Mouse (Mus musculus) liver, embryonic 14.5 days (tissue): ENCODE measurements around the gene Dgat2. TPM values are rescaled to one million over a fixed set of nuclear protein-coding genes. Genes with fewer than 3 reads are reported as not detected.

Source experiments
- ATAC-seq: fragments of 200-750 bp; cut with Nextera tagmentation; 2 replicates; pipeline ENCODE4 v1.8.0; 2017; ENCODE audit warnings: moderate number of reproducible peaks, mild to moderate bottlenecking, moderate library complexity; ENCODE audit not compliant: insufficient read depth
- DNase-seq, 3 experiments: peaks; one replicate each; pipeline ENCODE4 v3.0.0-alpha.2; 2012 to 2013; ENCODE audit warnings: low read depth in 3 of 3, low spot score in 3 of 3
- H3K27ac ChIP-seq: fragments of 300-500 bp; sonication (generic); 2 replicates; pipeline ENCODE4 v1.5.1; 2014; ENCODE audit warnings: moderate library complexity, mild to moderate bottlenecking, control low read depth, inconsistent platforms
- H3K27me3 ChIP-seq: fragments of 300-500 bp; sonication (generic); 2 replicates; pipeline ENCODE4 v1.6.1; 2014; ENCODE audit warnings: mild to moderate bottlenecking, low read length, moderate library complexity; ENCODE audit not compliant: control insufficient read depth, insufficient read depth
- H3K36me3 ChIP-seq: fragments of 300-500 bp; sonication (generic); replicated peaks from 2 replicates; pipeline ENCODE4 v1.6.1; 2014; ENCODE audit warnings: low read depth; ENCODE audit not compliant: control insufficient read depth, insufficient read depth
- H3K4me1 ChIP-seq, 2 experiments: fragments of 200-500 bp in 1 of 2; fragments of 300-500 bp in 1 of 2; sonication (generic) in 1 of 2; replicated peaks; 2 replicates each; pipeline ENCODE4 v1.6.1; 2012 to 2014; ENCODE audit warnings: antibody characterized with exemption in 1 of 2, inconsistent platforms in 1 of 2, low read length in 1 of 2; ENCODE audit not compliant: control insufficient read depth in 2 of 2, insufficient read depth in 2 of 2
- H3K4me2 ChIP-seq: fragments of 300-500 bp; sonication (generic); 2 replicates; pipeline ENCODE4 v1.6.1; 2014; ENCODE audit warnings: low read depth, mild to moderate bottlenecking, control low read depth, moderate library complexity
- H3K4me3 ChIP-seq, 2 experiments: fragments of 200-500 bp in 1 of 2; fragments of 300-500 bp in 1 of 2; sonication (generic) in 1 of 2; 2 replicates each; pipeline ENCODE4 v1.5.1; 2012 to 2014; ENCODE audit warnings: low read depth in 2 of 2, low read length in 2 of 2, mild to moderate bottlenecking in 2 of 2, control low read depth in 1 of 2, inconsistent platforms in 1 of 2, moderate library complexity in 1 of 2; ENCODE audit not compliant: insufficient read depth in 1 of 2
- H3K9ac ChIP-seq: fragments of 300-500 bp; sonication (generic); replicated peaks from 2 replicates; pipeline ENCODE4 v1.6.1; 2014; ENCODE audit warnings: mild to moderate bottlenecking, control low read depth, moderate library complexity
- H3K9me3 ChIP-seq: fragments of 300-500 bp; sonication (generic); 2 replicates; pipeline ENCODE4 v1.6.1; 2016; ENCODE audit warnings: low read length, mixed read lengths; ENCODE audit not compliant: control insufficient read depth
- CTCF ChIP-seq: IDR thresholded peaks from 2 replicates; pipeline ENCODE4 v1.5.1; 2016; ENCODE audit warnings: antibody characterized with exemption, low read depth, control low read depth
- EP300 ChIP-seq: IDR thresholded peaks from 2 replicates; pipeline ENCODE4 v1.6.1; 2016; ENCODE audit warnings: antibody characterized with exemption, low read depth
- WGBS: fragments of 180-500 bp; shearing (Covaris S2); extraction: QIAGEN DNeasy Blood & Tissue Kit; methylation state at CpG from one replicate; pipeline ENCODE4 v1.1.7; 2014; ENCODE audit not compliant: insufficient replicate concordance; 5-methylcytosine and 5-hydroxymethylcytosine counted together
- polyA plus RNA-seq, 2 experiments: library from polyadenylated mRNA; depleted of rRNA in 1 of 2; stranded (reverse) in 1 of 2; unstranded in 1 of 2; fragments of >200 nt; fragmentation: Nextera tagmentation in 1 of 2; extraction: Ambion mirVana in 1 of 2; gene quantifications; 2 replicates each; pipeline versions ENCODE4 v1.2.1 to v1.2.3; 2012 to 2014

The Dgat2 gene
- polyA plus RNA-seq, 2 experiments, result 44.0 to 66.8 TPM

DNA sequence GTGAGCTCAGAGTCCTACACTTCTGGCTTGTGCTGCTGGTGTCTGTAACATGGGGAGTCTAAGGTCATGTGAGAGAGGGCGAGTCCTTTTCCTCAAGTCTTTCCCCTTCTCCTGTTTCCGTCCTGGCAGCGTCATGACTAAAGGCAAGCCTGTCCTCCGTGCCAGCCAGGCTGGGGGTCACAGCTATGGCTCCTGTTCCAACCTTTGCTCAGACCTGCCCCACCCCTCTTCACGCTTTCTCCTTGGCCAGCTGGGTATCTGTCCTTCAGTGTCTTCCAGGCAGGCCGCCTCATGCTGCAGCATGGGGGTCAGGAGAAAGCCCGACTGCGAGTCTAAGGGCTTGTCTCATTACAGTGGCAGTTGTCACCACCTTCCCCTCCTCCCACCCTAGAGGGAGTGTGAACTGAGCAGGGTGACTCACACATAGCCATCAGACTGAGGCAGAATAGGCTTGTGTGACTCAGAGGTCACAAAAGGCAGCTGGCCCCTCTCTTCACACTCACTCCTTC is 32.9 kb upstream of the Dgat2 start:
- H3K4me3 ChIP-seq, result no peak overlapping the region
- ATAC-seq, result no peak
- H3K4me1 ChIP-seq, result peaks cover 0 to 10% of the 10 kb centered on the region in 2 experiments; a peak in 2 of 4 replicates
- no peak overlapping the region for H3K4me2 ChIP-seq
- no peaks in the 10 kb centered on the region for H3K36me3 ChIP-seq
- no peaks in the 10 kb centered on the region for H3K27me3 ChIP-seq
- DNase-seq, result no peak
- TF ChIP-seq CTCF (no peak), EP300 (no peak)
- WGBS, result 52% methylated on average over 8 of the region's 8 CpGs
- no peak overlapping the region for H3K27ac ChIP-seq
- no peak overlapping the region for H3K9ac ChIP-seq
- no peaks in the 10 kb centered on the region for H3K9me3 ChIP-seq

DNA sequence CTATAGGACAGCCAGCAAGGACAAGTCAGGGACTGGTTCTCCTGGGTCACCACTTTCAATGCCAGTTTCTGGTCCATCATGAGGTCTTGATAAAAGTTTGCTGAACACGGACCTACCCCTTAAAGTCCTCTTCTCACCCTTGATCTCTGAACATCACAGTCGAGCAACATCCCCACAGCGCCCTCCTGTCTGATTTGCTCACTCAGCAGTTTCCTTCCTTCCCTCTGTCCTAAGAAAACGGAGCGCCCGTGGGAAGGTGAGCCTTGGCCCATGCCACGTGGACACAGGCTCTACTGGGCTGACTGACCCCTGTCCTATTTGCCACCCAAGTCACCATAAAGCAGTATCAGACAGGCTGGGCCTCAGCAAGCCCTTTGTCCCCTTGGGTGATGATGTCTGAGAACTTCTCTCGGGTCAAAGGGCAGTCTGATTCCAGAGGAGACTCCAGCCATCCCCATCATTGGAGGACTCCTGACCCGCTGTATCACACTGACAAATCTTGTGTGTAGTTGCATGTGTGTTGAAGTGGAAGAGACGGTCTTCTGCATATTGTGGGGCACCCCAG is 32.2 kb upstream of the Dgat2 start:
- Histone ChIP-seq H3K36me3 (no peaks in the 10 kb centered on the region), H3K4me1 (peaks cover 0 to 10% of the 10 kb centered on the region in 2 experiments; a peak in 2 of 4 replicates), H3K27me3 (no peaks in the 10 kb centered on the region), H3K9ac (no peak overlapping the region), H3K27ac (no peak overlapping the region), H3K4me2 (no peak overlapping the region), H3K9me3 (no peaks in the 10 kb centered on the region), H3K4me3 (no peak overlapping the region)
- ATAC-seq (no peak), DNase-seq (no peak)
- 60% methylated on average over 10 of the region's 10 CpGs for WGBS
- TF ChIP-seq CTCF (no peak), EP300 (no peak)

DNA sequence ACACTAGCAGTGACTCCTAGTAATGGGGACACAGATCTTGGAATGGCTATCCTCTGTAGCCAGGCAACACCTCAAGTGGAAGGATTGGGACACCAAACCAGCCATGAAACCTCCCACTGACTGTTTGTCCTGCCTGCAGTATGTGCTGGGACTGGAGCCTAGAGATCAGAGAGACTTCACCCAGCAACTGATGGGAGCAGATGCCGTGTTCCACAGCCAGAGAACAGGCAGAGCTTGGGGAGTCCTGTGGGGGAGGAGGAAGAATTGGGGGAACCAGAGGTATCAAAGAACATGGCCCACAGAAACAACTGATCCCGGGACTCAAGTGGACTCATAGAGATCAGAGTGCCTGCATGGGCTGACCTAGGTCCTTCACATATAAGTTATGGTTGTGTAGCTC is 31.2 kb upstream of the Dgat2 start:
- ATAC-seq, result no peak

DNA sequence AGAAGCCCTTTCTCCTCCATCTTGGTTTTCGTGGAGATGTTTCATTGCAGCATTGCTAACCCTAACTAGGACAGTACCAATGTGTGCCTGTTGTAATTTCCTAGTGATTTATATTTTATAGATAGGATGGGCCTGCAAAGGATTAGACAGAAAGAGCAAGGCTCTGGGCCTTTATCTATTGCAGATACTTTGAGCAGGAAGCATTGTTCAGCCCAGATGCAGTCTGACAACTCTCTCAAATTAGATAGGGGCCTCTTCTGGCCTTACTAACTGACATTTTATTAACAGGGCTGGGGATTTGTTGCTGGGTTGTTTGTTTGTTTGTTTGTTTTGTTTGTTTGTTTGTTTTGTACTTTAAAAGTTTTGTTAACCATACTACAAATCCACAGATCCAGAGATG is 30.5 kb upstream of the Dgat2 start:
- Histone ChIP-seq H3K27ac (no peak overlapping the region), H3K9me3 (no peaks in the 10 kb centered on the region), H3K9ac (no peak overlapping the region), H3K4me3 (no peak overlapping the region), H3K4me1 (peaks cover 0 to 10% of the 10 kb centered on the region in 2 experiments; a peak in 2 of 4 replicates), H3K27me3 (no peaks in the 10 kb centered on the region), H3K4me2 (no peak overlapping the region), H3K36me3 (no peaks in the 10 kb centered on the region)
- ATAC-seq, result no peak
- TF ChIP-seq EP300 (no peak), CTCF (no peak)
- DNase-seq, result no peak
- 39% methylated on average over 1 of the region's 1 CpGs for WGBS

More for the DNA sequence above, 31.2 kb upstream of the Dgat2 start:
- Histone ChIP-seq H3K9ac (no peak overlapping the region), H3K4me1 (peaks cover 0 to 10% of the 10 kb centered on the region in 2 experiments; a peak in 2 of 4 replicates), H3K9me3 (no peaks in the 10 kb centered on the region), H3K27ac (no peak overlapping the region), H3K36me3 (no peaks in the 10 kb centered on the region), H3K4me2 (no peak overlapping the region), H3K4me3 (no peak overlapping the region), H3K27me3 (no peaks in the 10 kb centered on the region)
- no peak for DNase-seq
- WGBS, result 53% methylated on average over 2 of the region's 2 CpGs
- TF ChIP-seq EP300, result no peak
- TF ChIP-seq CTCF, result no peak

DNA sequence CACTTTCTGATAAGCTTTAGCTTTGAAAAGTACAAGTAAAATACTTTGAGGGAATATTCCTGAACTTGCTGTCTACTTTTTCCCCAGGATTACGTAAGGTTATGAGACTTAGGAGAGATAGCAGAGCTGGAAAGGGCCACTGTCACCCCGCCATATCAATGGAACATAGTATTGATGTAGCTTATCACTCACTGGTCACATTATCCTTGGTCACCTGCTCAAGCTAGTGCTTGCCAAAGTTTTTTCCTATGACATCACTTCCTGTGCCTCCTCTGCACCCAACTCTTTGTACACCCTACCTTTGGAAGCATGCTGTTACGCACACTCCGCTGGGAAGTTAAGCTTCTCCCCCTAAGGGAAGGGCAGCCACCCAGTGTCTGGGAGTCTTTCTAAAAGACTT is 26.2 kb upstream of the Dgat2 start:
- no peak for DNase-seq
- peaks cover 0 to 14% of the 10 kb centered on the region in 2 experiments; a peak in 1 of 4 replicates for H3K4me1 ChIP-seq
- no peaks in the 10 kb centered on the region for H3K9me3 ChIP-seq
- no peak overlapping the region for H3K4me3 ChIP-seq
- H3K27ac ChIP-seq, result no peak overlapping the region
- H3K9ac ChIP-seq, result no peak overlapping the region
- no peaks in the 10 kb centered on the region for H3K27me3 ChIP-seq
- no peak for ATAC-seq
- 71% methylated on average over 4 of the region's 4 CpGs for WGBS
- no peaks in the 10 kb centered on the region for H3K36me3 ChIP-seq
- TF ChIP-seq EP300 (no peak), CTCF (no peak)
- H3K4me2 ChIP-seq, result no peak overlapping the region
